Mouse (Mus musculus): ENCODE data around the gene Nsun2. TPM values are rescaled to one million over a fixed set of nuclear protein-coding genes. Genes with fewer than 3 reads are reported as not detected.
"Not testable (repeated sequence)": the region's sequence is repeated elsewhere in the genome, so short reads cannot be mapped to it uniquely, and the experiment has no call there.

The Nsun2 gene
- polyA plus RNA-seq, 1 experiment from 2014 or later, result 82.8 TPM

DNA sequence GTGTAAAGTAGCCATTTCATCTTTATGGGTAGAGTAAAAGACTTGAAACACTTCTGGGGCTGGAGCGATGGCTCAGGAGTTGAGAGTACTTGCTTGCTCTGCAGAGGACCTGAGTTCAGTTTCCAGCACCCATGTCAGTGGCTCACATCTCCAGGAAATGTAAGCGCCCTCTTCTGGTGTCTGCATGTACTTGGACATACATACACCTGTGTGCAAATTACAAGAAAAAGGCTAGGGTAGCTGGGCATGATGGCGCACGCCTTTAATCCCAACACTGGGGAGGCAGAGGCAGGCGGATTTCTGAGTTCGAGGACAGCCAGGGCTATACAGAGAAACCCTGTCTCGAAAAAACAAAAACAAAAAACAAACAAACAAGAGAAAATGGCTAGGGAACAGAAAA is 102.3 kb downstream of the Nsun2 start:
- 95% methylated on average over 7 of the region's 7 CpGs for WGBS
- not testable (repeated sequence) for H3K9me3 ChIP-seq (ENCODE audit: control insufficient read depth, low read length)

DNA sequence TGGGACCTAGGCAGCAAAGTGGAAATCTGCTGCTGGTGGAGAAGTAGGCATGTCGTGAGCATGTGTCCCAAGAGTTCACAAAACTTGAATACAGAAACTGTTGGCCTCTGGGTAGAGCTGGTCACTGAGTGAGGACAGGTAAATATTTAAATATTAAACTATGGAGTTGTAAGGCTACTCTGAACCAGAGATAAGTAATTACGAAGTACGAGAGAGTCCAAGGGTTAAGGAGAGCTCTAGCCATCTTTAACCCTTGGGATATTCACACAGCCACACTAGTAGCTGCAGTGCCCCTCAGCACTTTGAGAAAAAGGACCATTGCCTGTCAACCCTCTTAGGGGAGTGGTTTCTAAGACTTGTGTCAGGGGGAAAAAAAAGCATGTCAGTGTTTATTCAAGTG is 102.8 kb downstream of the Nsun2 start:
- Histone ChIP-seq H3K9me3 (ENCODE audit: control insufficient read depth, low read length) (no peaks in the 10 kb centered on the region), H3K4me1 (ENCODE audit: control insufficient read depth, insufficient read depth, low read length) (no peaks in the 10 kb centered on the region), H3K9ac (replicated peaks; ENCODE audit: low read length) (no peak overlapping the region), H3K4me2 (ENCODE audit: low read length) (no peak overlapping the region), H3K36me3 (ENCODE audit: control insufficient read depth, insufficient read depth, low read length) (peaks cover 83% of the 10 kb centered on the region), H3K4me3 (replicated peaks; ENCODE audit: low read depth, low read length) (no peak overlapping the region), H3K27me3 (ENCODE audit: control insufficient read depth, insufficient read depth, low read length) (no peaks in the 10 kb centered on the region), H3K27ac (replicated peaks; ENCODE audit: low read depth, low read length) (no peak overlapping the region)
- DNase-seq (no peak), ATAC-seq (ENCODE audit: low FRiP score, low TSS enrichment) (no peak)
- 94% methylated on average over 3 of the region's 3 CpGs for WGBS

More for the DNA sequence above, 102.3 kb downstream of the Nsun2 start:
- H3K27ac ChIP-seq (replicated peaks; ENCODE audit: low read depth, low read length); H3K4me1 ChIP-seq (ENCODE audit: control insufficient read depth, insufficient read depth, low read length); H3K9ac ChIP-seq (replicated peaks; ENCODE audit: low read length); DNase-seq; ATAC-seq (ENCODE audit: low FRiP score, low TSS enrichment); H3K4me3 ChIP-seq (replicated peaks; ENCODE audit: low read depth, low read length); H3K27me3 ChIP-seq (ENCODE audit: control insufficient read depth, insufficient read depth, low read length); H3K4me2 ChIP-seq (ENCODE audit: low read length): not testable (repeated sequence)
- peaks cover 88% of the 10 kb centered on the region for H3K36me3 ChIP-seq (ENCODE audit: control insufficient read depth, insufficient read depth, low read length)

DNA sequence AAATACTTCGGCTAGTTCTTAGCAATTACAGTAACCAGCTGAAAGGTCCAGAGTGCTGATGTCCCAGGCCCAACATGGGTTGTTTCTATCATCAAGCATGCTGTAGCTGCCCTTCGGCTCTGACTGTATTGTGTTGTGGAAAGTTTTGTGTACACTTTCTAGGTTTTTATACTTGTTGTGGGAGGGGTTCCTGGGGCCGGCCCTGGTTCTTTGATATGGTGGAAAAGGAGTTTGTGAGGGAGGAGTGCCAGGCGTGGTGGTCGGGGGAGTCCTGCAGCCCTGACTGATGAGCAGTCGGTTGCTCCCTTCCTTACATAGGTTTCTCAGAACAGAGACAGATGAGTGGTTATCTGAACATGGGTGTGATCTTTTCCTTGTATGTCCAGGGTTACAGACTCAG is 103.3 kb downstream of the Nsun2 start:
- H3K27me3 ChIP-seq (ENCODE audit: control insufficient read depth, insufficient read depth, low read length), result no peaks in the 10 kb centered on the region
- no peak for DNase-seq
- H3K36me3 ChIP-seq (ENCODE audit: control insufficient read depth, insufficient read depth, low read length), result peaks cover 79% of the 10 kb centered on the region

DNA sequence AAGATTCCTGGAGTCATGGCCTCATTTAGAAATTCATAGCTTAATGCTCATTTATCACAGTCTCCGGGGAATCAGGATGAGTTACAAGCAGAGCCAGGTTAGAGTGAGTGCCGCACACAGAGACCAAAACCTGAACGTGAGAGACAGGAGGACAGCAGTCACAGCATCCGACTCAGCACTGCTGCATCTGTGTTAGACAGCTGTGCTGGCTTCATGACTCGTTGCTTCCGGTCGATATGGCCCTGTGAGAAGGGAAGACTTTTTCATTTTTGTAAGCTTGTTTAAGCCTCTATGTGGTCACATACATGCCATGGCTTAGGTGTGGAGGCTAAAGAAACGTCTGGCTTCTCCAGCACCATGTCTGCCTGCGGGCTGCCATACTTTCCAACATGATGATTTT is 104.1 kb downstream of the Nsun2 start:
- peaks cover 71% of the 10 kb centered on the region for H3K36me3 ChIP-seq (ENCODE audit: control insufficient read depth, insufficient read depth, low read length)
- no peak overlapping the region for H3K4me3 ChIP-seq (replicated peaks; ENCODE audit: low read depth, low read length)
- DNase-seq (no peak), ATAC-seq (ENCODE audit: low FRiP score, low TSS enrichment) (no peak)
- H3K9ac ChIP-seq (replicated peaks; ENCODE audit: low read length), result no peak overlapping the region
- 93% methylated on average over 9 of the region's 9 CpGs for WGBS
- H3K4me1 ChIP-seq (ENCODE audit: control insufficient read depth, insufficient read depth, low read length), result no peaks in the 10 kb centered on the region
- H3K9me3 ChIP-seq (ENCODE audit: control insufficient read depth, low read length), result no peaks in the 10 kb centered on the region
- H3K4me2 ChIP-seq (ENCODE audit: low read length), result no peak overlapping the region
- no peaks in the 10 kb centered on the region for H3K27me3 ChIP-seq (ENCODE audit: control insufficient read depth, insufficient read depth, low read length)
- H3K27ac ChIP-seq (replicated peaks; ENCODE audit: low read depth, low read length), result no peak overlapping the region

More for the DNA sequence above, 103.3 kb downstream of the Nsun2 start:
- WGBS, result 95% methylated on average over 6 of the region's 6 CpGs
- no peaks in the 10 kb centered on the region for H3K4me1 ChIP-seq (ENCODE audit: control insufficient read depth, insufficient read depth, low read length)
- H3K27ac ChIP-seq (replicated peaks; ENCODE audit: low read depth, low read length), result no peak overlapping the region
- H3K4me3 ChIP-seq (replicated peaks; ENCODE audit: low read depth, low read length), result no peak overlapping the region
- no peaks in the 10 kb centered on the region for H3K9me3 ChIP-seq (ENCODE audit: control insufficient read depth, low read length)
- no peak overlapping the region for H3K9ac ChIP-seq (replicated peaks; ENCODE audit: low read length)
- no peak overlapping the region for H3K4me2 ChIP-seq (ENCODE audit: low read length)
- ATAC-seq (ENCODE audit: low FRiP score, low TSS enrichment), result no peak

DNA sequence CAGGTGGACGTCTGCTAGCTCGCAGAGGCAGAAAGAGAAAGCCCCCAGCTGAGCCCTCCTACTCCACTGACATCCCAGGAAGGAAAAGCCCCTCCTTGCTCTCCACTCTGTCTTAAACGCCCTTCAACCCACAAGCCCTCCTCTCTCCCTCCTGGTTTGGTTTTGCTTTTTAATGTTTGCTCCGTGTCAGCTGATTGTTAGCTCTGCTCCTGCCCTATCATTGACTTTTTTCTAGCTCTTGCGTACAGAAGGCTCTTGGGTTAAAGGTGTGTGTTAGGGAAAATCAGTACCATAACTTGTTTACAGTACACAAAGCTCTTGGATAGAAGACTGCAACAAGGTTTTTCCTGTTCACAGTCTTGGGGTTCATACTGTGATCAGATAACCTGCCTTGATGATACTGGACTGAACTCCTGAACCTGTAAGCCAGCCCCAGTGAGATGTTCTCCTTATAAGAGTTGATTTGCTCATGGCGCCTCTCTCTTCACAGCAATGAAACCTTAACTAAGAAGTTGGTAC is 104.6 kb downstream of the Nsun2 start:
- Histone ChIP-seq H3K27ac (replicated peaks; ENCODE audit: low read depth, low read length) (no peak overlapping the region), H3K4me1 (ENCODE audit: control insufficient read depth, insufficient read depth, low read length) (no peaks in the 10 kb centered on the region), H3K4me2 (ENCODE audit: low read length) (no peak overlapping the region), H3K9ac (replicated peaks; ENCODE audit: low read length) (no peak overlapping the region), H3K9me3 (ENCODE audit: control insufficient read depth, low read length) (no peaks in the 10 kb centered on the region), H3K4me3 (replicated peaks; ENCODE audit: low read depth, low read length) (no peak overlapping the region), H3K36me3 (ENCODE audit: control insufficient read depth, insufficient read depth, low read length) (peaks cover 67% of the 10 kb centered on the region), H3K27me3 (ENCODE audit: control insufficient read depth, insufficient read depth, low read length) (no peaks in the 10 kb centered on the region)
- no peak for ATAC-seq (ENCODE audit: low FRiP score, low TSS enrichment)
- DNase-seq, result no peak
- WGBS, result 88% methylated on average over 6 of the region's 6 CpGs

DNA sequence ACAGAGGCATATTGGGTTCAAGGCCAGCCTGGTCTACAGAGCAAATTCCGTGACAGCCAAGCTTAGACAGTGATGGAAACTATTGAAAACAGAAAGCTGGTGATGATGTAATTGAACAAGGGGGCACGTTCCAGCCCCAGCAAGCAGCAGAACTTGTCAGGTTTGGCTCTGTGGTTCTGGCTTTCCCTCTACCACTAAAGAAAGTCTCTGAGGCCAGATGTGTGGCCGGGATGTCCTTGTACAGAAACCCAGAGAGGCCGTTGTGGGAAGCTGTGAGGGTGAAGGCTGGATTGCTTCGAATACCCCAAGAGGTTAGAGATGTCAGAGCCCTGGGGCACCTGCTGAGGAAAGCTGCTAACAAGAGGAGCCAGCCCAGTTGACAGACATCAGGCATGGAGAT is 105.7 kb downstream of the Nsun2 start:
- 91% methylated on average over 5 of the region's 5 CpGs for WGBS
- no peak overlapping the region for H3K4me2 ChIP-seq (ENCODE audit: low read length)
- no peaks in the 10 kb centered on the region for H3K4me1 ChIP-seq (ENCODE audit: control insufficient read depth, insufficient read depth, low read length)
- DNase-seq, result no peak
- H3K4me3 ChIP-seq (replicated peaks; ENCODE audit: low read depth, low read length), result no peak overlapping the region
- H3K36me3 ChIP-seq (ENCODE audit: control insufficient read depth, insufficient read depth, low read length), result peaks cover 56% of the 10 kb centered on the region
- no peak for ATAC-seq (ENCODE audit: low FRiP score, low TSS enrichment)
- no peak overlapping the region for H3K9ac ChIP-seq (replicated peaks; ENCODE audit: low read length)
- H3K27ac ChIP-seq (replicated peaks; ENCODE audit: low read depth, low read length), result no peak overlapping the region
- H3K9me3 ChIP-seq (ENCODE audit: control insufficient read depth, low read length), result no peaks in the 10 kb centered on the region
- no peaks in the 10 kb centered on the region for H3K27me3 ChIP-seq (ENCODE audit: control insufficient read depth, insufficient read depth, low read length)

DNA sequence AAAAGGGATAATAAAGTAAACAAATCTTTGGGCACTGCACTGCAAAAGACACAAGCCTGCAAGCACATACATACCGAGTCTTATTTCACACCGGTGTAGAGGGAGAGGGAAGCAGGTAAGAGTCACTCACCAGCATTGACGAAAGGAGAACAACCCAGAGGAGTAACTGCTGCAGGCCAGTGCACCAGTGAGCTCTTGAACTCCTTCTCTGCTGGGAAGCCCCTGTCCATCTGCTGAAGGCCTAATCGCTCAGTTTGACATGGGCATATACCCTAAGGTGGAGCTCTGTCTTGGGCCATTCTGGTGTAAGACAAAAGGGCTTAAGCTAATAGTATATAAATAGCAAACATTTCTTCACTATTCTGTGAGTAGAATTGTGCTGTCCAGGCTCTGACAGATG is 106.6 kb downstream of the Nsun2 start:
- H3K9me3 ChIP-seq (ENCODE audit: control insufficient read depth, low read length), result no peaks in the 10 kb centered on the region
- no peaks in the 10 kb centered on the region for H3K27me3 ChIP-seq (ENCODE audit: control insufficient read depth, insufficient read depth, low read length)
- H3K36me3 ChIP-seq (ENCODE audit: control insufficient read depth, insufficient read depth, low read length), result peaks cover 47% of the 10 kb centered on the region
- H3K27ac ChIP-seq (replicated peaks; ENCODE audit: low read depth, low read length), result no peak overlapping the region
- DNase-seq (no peak), ATAC-seq (ENCODE audit: low FRiP score, low TSS enrichment) (no peak)
- H3K4me3 ChIP-seq (replicated peaks; ENCODE audit: low read depth, low read length), result no peak overlapping the region
- no peaks in the 10 kb centered on the region for H3K4me1 ChIP-seq (ENCODE audit: control insufficient read depth, insufficient read depth, low read length)
- H3K4me2 ChIP-seq (ENCODE audit: low read length), result no peak overlapping the region
- H3K9ac ChIP-seq (replicated peaks; ENCODE audit: low read length), result no peak overlapping the region
- WGBS, result 97% methylated on average over 4 of the region's 4 CpGs

DNA sequence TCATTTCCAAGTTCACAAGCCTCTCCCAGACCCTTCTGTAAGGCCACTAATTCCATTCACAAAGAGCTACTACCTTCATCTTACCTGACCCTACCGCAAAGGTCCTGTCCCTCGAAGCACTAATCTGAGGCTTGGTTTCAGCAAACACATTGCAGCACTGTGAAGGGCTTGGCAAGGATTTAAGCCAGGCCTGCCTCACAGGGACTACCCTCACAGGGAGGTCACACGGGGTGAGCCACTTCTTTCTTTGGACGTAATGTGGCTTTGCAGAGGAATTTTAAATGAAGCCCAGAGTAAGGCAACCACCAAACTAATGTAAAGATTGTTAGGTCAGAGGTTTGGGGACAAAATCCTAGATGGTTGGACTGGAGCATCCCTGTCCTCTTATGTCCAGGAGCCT is 107.0 kb downstream of the Nsun2 start:
- Histone ChIP-seq H3K9me3 (ENCODE audit: control insufficient read depth, low read length) (no peaks in the 10 kb centered on the region), H3K4me2 (ENCODE audit: low read length) (no peak overlapping the region), H3K9ac (replicated peaks; ENCODE audit: low read length) (no peak overlapping the region), H3K4me3 (replicated peaks; ENCODE audit: low read depth, low read length) (no peak overlapping the region), H3K4me1 (ENCODE audit: control insufficient read depth, insufficient read depth, low read length) (no peaks in the 10 kb centered on the region), H3K27ac (replicated peaks; ENCODE audit: low read depth, low read length) (no peak overlapping the region), H3K36me3 (ENCODE audit: control insufficient read depth, insufficient read depth, low read length) (peaks cover 43% of the 10 kb centered on the region), H3K27me3 (ENCODE audit: control insufficient read depth, insufficient read depth, low read length) (no peaks in the 10 kb centered on the region)
- WGBS, result 85% methylated on average over 4 of the region's 4 CpGs
- no peak for DNase-seq
- no peak for ATAC-seq (ENCODE audit: low FRiP score, low TSS enrichment)

DNA sequence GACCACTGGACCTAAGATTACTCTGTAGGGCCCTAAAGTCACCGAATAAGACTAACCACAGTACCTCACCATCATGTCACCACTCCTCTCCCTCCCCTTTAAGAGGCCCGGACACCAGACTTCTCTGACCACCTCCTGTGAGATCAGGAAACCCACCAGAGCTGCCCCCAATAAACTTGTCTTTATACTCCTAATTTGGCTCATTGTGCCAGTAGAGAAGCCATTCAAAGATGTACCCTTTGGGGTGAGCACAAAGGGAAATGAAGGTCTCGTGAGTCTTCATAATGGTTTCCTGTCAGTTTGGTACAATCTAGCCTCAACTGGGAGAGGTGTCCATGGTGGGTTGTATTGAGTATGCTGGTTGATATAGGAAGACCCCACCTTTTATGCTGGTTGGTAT is 107.5 kb downstream of the Nsun2 start:
- Histone ChIP-seq H3K4me2 (ENCODE audit: low read length) (no peak overlapping the region), H3K36me3 (ENCODE audit: control insufficient read depth, insufficient read depth, low read length) (peaks cover 38% of the 10 kb centered on the region), H3K4me3 (replicated peaks; ENCODE audit: low read depth, low read length) (no peak overlapping the region), H3K4me1 (ENCODE audit: control insufficient read depth, insufficient read depth, low read length) (no peaks in the 10 kb centered on the region), H3K27me3 (ENCODE audit: control insufficient read depth, insufficient read depth, low read length) (no peaks in the 10 kb centered on the region), H3K9ac (replicated peaks; ENCODE audit: low read length) (no peak overlapping the region), H3K9me3 (ENCODE audit: control insufficient read depth, low read length) (no peaks in the 10 kb centered on the region), H3K27ac (replicated peaks; ENCODE audit: low read depth, low read length) (no peak overlapping the region)
- DNase-seq, result no peak
- WGBS, result 93% methylated on average over 3 of the region's 3 CpGs
- no peak for ATAC-seq (ENCODE audit: low FRiP score, low TSS enrichment)
